Mouse (Mus musculus) G1E (cell line): Measurements from ENCODE around the gene Camkmt.

Experiments
- CTCF ChIP-seq: IDR thresholded peaks from 2 replicates; pipeline ENCODE4 v1.5.1; 2012; ENCODE audit warnings: low read depth, low read length, inconsistent platforms, mixed read lengths
- GATA1 ChIP-seq: IDR thresholded peaks from 2 replicates; pipeline ENCODE4 v1.6.1; 2012; ENCODE audit warnings: borderline replicate concordance, low read length, inconsistent platforms, mixed read lengths
- GATA2 ChIP-seq: IDR thresholded peaks from 2 replicates; pipeline ENCODE4 v1.6.1; 2012; ENCODE audit warnings: low read depth, low read length, inconsistent platforms, borderline replicate concordance
- POLR2AphosphoS5 ChIP-seq: IDR thresholded peaks from 2 replicates; pipeline ENCODE4 v1.6.1; 2012; ENCODE audit warnings: low read depth, low read length, inconsistent platforms; ENCODE audit not compliant: insufficient replicate concordance
- TAL1 ChIP-seq: conservative IDR thresholded peaks from 2 replicates; pipeline ENCODE4 v1.6.1; 2012; ENCODE audit warnings: low read depth, low read length, inconsistent platforms, mixed read lengths

GRCm38 (mm10) chr17:85162569-85163271 is 72.4 kb downstream of the Camkmt start:
- no peak for TF ChIP-seq CTCF
- TF ChIP-seq TAL1 = no peak
- TF ChIP-seq GATA1 = no peak
- no peak for TF ChIP-seq POLR2AphosphoS5
- no peak for TF ChIP-seq GATA2
